Mouse (Mus musculus): ENCODE measurements around the gene Plscr3. TPM values are rescaled to one million over a fixed set of nuclear protein-coding genes. Genes with fewer than 3 reads are reported as not detected.
"Not testable (repeated sequence)": the region's sequence is repeated elsewhere in the genome, so short reads cannot be mapped to it uniquely, and the experiment has no call there.

The Plscr3 gene
- polyA plus RNA-seq, 1 experiment from 2014 or later: 105 TPM

DNA sequence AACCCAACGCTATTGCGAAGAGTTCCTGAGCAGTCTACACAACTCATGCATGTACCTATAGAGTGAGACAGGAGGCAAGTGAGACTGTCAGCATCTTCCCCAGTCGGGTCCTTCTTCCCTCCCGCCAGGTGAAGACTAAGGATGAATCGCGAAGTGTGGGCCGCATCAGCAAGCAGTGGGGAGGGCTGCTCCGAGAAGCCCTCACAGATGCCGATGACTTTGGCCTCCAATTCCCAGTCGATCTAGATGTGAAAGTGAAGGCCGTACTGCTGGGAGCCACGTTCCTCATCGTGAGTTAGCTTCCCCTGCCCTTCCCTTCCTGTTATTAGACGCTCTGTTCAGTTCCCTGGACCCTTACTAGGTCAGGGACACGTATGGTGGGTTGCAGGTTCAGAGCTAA, 3.7 kb downstream of the Plscr3 start:
- Histone ChIP-seq H3K9ac (no peak overlapping the region), H3K36me3 (peaks cover 52% of the 10 kb centered on the region), H3K9me3 (replicated peaks) (no peaks in the 10 kb centered on the region), H3K4me2 (no peak overlapping the region), H3K27ac (no peak overlapping the region), H3K27me3 (no peaks in the 10 kb centered on the region), H3K4me3 (replicated peaks) (no peak overlapping the region), H3K4me1 (peaks cover 41% of the 10 kb centered on the region)
- ATAC-seq (replicated peaks; ENCODE audit: low FRiP score): no peak
- 92% methylated on average over 15 of the region's 15 CpGs for WGBS

DNA sequence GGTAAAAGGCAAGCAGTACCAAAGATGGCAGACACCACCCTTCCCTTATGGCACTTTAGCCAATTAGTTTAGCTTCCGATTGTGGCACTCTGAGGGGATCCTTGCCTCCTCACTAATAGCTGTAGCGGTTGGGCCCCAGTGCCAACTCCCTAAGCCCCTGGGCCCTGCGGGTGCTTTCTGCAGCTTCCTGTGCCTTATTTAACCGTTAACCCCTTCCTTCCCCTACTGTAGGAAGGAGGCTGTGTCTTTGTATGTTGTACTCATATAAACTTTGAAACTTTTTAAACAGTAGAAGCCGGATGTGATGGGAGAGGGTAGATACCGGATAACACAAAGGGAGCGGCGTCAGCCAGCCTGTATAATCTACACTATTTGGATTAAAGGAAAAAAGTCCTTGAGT, 4.6 kb downstream of the Plscr3 start:
- no peaks in the 10 kb centered on the region for H3K9me3 ChIP-seq (replicated peaks)
- no peak overlapping the region for H3K4me3 ChIP-seq (replicated peaks)
- H3K27ac ChIP-seq: no peak overlapping the region
- no peak overlapping the region for H3K4me2 ChIP-seq
- peaks cover 52% of the 10 kb centered on the region for H3K36me3 ChIP-seq
- H3K27me3 ChIP-seq: no peaks in the 10 kb centered on the region
- H3K9ac ChIP-seq: no peak overlapping the region
- WGBS: 76% methylated on average over 8 of the region's 8 CpGs
- no peak for ATAC-seq (replicated peaks; ENCODE audit: low FRiP score)
- peaks cover 42% of the 10 kb centered on the region for H3K4me1 ChIP-seq

DNA sequence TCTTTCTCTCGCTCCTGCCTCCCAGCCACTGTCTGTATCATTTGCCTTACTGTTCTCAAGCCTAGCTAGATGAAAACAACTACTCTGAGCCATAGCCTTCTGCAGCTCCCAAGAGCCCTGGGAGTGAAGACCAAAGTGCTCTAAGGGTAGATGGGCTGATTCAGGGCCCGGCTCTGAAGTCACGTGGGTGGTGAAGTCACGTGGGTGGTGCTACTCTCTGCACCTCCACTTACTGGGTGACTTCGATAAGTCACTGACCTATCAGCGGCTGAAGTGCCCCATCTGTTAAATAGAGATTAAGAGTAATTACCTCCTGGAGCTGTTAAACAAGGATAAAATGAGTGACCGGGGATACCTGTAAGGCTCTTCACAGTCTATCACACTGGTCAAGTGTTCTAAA, 7.8 kb downstream of the Plscr3 start:
- Histone ChIP-seq H3K9ac (no peak overlapping the region), H3K4me2 (no peak overlapping the region), H3K27me3 (peaks cover 13% of the 10 kb centered on the region), H3K27ac (0 out of 2 replicates have a peak overlapping the region, but pooled peaks have one; percentile 18), H3K4me3 (replicated peaks) (no peak overlapping the region), H3K4me1 (peaks cover 27% of the 10 kb centered on the region), H3K9me3 (replicated peaks) (no peaks in the 10 kb centered on the region), H3K36me3 (peaks cover 38% of the 10 kb centered on the region)
- 62% methylated on average over 7 of the region's 7 CpGs for WGBS
- ATAC-seq (replicated peaks; ENCODE audit: low FRiP score): 0 out of 2 replicates have a peak, but pooled peaks have one; percentile 42

DNA sequence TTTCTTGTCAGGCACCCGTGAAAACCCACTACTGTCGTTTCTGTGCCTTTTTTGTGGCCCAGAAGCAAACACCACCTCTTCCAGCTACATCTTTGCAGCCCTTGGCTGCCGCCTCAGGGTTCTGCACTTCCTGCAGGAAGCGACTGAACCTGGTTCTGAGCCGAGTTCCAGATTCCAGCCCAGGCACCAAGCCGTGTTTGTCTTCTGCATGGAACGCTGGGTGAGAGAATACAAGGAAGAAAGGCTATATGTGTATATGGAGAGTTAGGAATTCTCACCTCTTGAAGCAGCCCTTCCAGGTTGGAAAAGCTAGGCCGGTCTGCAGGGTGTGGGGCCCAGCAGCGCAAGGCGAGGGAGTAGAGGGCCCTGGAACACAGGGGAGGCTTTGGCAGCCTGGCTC, 8.5 kb downstream of the Plscr3 start:
- WGBS: 82% methylated on average over 10 of the region's 10 CpGs
- Histone ChIP-seq H3K9ac (no peak overlapping the region), H3K27me3 (peaks cover 20% of the 10 kb centered on the region), H3K9me3 (replicated peaks) (no peaks in the 10 kb centered on the region), H3K4me1 (peaks cover 28% of the 10 kb centered on the region), H3K36me3 (peaks cover 31% of the 10 kb centered on the region), H3K4me3 (replicated peaks) (no peak overlapping the region), H3K27ac (no peak overlapping the region), H3K4me2 (no peak overlapping the region)
- no peak for ATAC-seq (replicated peaks; ENCODE audit: low FRiP score)

DNA sequence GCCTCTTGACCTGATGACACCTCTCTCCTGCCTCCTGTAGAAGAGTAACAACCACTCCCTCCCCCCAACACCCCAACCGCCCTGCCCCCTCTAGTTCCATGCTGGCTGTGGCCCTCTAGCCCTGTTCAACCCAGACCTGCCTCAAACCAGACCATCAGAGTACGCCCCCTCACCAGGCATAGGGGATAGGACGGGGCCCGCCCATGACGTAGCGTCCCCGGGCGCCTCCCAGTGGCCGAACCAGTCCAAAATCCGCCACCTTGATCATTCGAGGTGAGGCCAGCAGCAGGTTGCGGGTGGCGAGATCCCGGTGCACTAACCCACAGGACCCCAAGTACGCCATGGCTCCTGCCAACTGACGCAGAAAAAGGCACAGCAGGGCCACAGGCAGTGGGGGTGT, 9.2 kb downstream of the Plscr3 start:
- peak; percentile 77 for ATAC-seq (replicated peaks; ENCODE audit: low FRiP score)
- Histone ChIP-seq H3K36me3 (peaks cover 25% of the 10 kb centered on the region), H3K4me1 (peaks cover 28% of the 10 kb centered on the region), H3K9ac (no peak overlapping the region), H3K9me3 (replicated peaks) (no peaks in the 10 kb centered on the region), H3K27ac (0 out of 2 replicates have a peak overlapping the region, but pooled peaks have one; percentile 7), H3K27me3 (peaks cover 23% of the 10 kb centered on the region), H3K4me3 (replicated peaks) (no peak overlapping the region), H3K4me2 (peak overlapping the region; percentile 39)
- 27% methylated on average over 16 of the region's 16 CpGs for WGBS

DNA sequence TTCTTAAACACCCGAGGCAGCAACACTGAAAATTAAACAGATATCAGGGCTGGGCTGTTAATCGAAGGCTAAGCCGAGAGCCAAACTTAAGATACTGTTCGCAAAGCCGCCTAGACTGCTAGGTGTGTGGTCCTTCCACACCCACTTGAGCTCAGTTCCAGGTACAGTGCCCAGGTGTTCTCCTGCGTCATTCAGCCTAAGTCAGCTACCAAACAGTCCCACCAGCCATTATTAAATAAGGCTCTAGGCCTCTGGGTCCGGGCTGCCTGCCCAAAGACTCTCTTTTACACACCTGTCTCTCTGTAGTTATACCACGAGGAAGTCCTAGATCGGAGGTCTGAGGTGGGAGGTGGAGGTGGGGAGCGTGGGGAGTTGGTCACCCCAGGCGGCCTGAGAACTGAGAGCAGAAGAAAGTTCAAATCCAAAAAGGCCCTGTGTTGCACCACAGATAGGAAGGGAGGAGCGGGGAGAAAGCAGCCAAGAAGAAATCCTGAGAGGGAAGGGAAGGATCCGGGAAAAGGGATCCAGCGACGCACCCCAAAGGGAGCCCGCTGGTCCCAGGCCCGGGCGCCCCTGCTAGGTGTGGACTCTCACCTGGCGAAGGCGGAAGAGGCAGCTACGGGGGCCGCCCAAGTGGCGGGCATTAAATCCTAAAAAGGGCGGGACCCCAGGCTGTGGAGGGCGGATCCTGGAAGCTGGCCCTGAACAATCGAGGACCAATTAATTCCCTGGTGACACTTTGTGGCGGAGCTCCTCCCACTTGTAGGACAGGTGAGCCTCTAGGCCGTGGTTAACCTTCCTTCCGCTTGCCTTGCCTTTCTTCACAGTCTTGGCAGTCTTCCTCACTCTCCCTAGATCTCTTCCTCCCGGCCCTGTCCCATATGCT, 12.2 kb downstream of the Plscr3 start, which contains the start of gene Tnk1:
TSS of gene Tnk1 (minus strand) at position 618 of the 886 bp plus-strand sequence.
- Histone ChIP-seq H3K4me2 (peak within 1 kb of the TSS; percentile 51), H3K4me3 (replicated peaks) (peak within 1 kb of the TSS; percentile 38), H3K27ac (peak within 1 kb of the TSS; percentile 41), H3K36me3 (no peaks in the 10 kb centered on the region), H3K27me3 (peaks cover 23% of the 10 kb centered on the region), H3K9ac (peak within 1 kb of the TSS; percentile 39; the same call in 1 of the 2 replicates), H3K4me1 (peaks cover 23% of the 10 kb centered on the region), H3K9me3 (replicated peaks) (no peaks in the 10 kb centered on the region)
- 19% methylated on average over 30 of the region's 30 CpGs for WGBS
- peak; percentile 61 for ATAC-seq (replicated peaks; ENCODE audit: low FRiP score)

DNA sequence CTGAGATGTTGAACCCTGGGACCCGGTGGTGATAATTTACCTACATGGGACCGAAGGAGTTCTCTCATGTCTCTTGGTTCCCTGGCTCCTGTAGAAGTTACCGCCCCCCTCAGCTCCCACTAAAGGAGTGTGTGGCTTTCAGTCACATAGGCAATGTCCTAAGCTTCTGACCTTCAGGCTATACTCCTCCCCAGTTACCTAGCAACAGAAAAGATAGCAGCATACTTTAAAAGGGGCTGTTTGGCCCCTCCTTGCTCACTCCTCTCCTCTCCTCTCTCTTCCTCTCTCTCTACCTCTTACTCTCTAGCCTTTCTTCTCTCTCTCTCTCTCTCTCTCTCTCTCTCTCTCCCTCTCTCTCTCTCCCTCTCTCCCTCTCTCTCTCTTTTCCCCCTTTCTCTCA, 17.6 kb downstream of the Plscr3 start:
- not testable (repeated sequence) for H3K36me3 ChIP-seq; H3K27ac ChIP-seq; H3K4me1 ChIP-seq; ATAC-seq (replicated peaks; ENCODE audit: low FRiP score); H3K9ac ChIP-seq; H3K4me3 ChIP-seq (replicated peaks); H3K9me3 ChIP-seq (replicated peaks); H3K4me2 ChIP-seq
- H3K27me3 ChIP-seq: peaks cover 12% of the 10 kb centered on the region
- WGBS: 52% methylated on average over 3 of the region's 3 CpGs

DNA sequence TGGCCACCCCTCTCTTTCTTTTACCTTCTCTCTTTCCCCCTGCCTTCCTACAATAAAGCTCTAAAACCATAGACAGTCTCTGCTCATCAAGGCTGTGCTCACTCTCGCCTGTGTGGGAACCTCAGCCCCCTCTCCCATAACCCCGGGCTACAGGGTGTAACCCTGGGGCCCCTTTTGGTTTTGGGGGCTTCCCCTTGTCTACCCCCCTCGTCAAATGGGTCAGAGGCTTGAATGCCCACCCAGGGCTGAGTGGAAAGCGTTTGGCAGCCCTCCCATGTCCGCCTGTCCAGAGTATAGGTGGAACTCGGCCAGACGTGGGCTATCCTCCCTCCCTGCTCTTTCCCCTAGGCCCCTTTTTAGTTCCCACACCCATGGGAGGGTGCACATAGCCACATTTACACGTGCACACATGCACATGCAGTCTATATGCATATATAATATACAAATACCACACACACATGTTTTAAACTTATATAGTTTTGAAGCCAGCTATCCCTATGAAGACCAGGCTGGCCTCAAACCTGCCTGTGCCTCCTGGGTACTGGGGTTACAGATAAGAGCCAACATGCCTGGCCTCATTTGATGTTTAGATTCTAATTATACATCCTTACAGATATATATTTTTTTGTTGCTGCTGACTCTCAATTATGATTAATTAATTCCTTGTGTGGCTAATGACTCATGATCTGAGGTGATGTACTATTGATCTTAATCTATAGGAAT, 18.1 kb downstream of the Plscr3 start:
- H3K4me3 ChIP-seq (replicated peaks): no peak overlapping the region
- H3K4me2 ChIP-seq: no peak overlapping the region
- WGBS: 39% methylated on average over 8 of the region's 8 CpGs
- no peaks in the 10 kb centered on the region for H3K9me3 ChIP-seq (replicated peaks)
- no peak overlapping the region for H3K27ac ChIP-seq
- no peaks in the 10 kb centered on the region; the same call in 1 of the 2 replicates for H3K4me1 ChIP-seq
- no peak overlapping the region for H3K9ac ChIP-seq
- ATAC-seq (replicated peaks; ENCODE audit: low FRiP score): no peak
- H3K27me3 ChIP-seq: peaks cover 6% of the 10 kb centered on the region; the same call in 1 of the 2 replicates
- H3K36me3 ChIP-seq: no peaks in the 10 kb centered on the region

DNA sequence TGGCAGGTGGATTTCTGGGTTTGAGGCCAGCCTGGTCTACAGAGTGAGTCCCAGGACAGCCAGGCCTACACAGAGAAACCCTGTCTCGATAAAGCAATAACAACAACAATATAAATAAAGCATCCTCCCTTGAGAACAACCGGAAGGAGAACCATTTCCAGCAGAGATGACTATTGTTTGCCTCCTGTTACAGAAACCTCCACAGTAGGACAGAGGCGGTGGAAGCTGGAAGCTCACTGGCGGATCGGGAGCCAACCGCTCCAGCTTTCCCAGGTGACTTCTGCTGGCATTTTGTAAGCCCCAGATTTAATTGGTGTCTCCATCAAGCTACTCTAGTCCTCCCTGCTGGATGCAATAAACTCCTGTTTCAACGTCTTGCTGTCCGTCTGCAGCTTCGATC, 19.4 kb downstream of the Plscr3 start:
- Histone ChIP-seq H3K27ac (no peak overlapping the region), H3K4me3 (replicated peaks) (no peak overlapping the region), H3K27me3 (no peaks in the 10 kb centered on the region), H3K9ac (no peak overlapping the region), H3K9me3 (replicated peaks) (no peaks in the 10 kb centered on the region), H3K4me1 (no peaks in the 10 kb centered on the region; the same call in 1 of the 2 replicates), H3K36me3 (no peaks in the 10 kb centered on the region), H3K4me2 (no peak overlapping the region)
- ATAC-seq (replicated peaks; ENCODE audit: low FRiP score): no peak
- WGBS: 82% methylated on average over 9 of the region's 9 CpGs

DNA sequence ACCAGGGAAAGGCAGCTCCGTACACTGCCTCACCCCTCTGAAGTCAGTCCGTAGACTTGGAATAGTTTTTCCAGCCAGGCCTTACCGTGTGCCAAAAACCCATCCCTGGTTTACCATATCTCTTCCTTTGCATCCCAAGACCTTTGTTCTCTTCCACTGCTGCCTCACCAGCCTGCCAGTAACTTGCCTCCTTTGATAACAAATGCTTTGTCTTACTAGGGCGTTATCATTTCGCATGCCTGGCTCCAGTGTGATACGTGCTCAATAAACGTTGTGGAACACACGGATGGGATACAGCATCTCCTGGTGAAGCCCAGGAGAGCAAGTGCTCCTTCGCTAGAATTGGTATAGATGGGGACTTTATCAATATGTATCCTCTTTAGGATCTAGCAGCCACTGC, 21.2 kb downstream of the Plscr3 start:
- 74% methylated on average over 9 of the region's 9 CpGs for WGBS
- H3K4me2 ChIP-seq: no peak overlapping the region
- no peaks in the 10 kb centered on the region for H3K27me3 ChIP-seq
- H3K4me1 ChIP-seq: no peaks in the 10 kb centered on the region; the same call in 1 of the 2 replicates
- no peak overlapping the region for H3K4me3 ChIP-seq (replicated peaks)
- H3K9ac ChIP-seq: no peak overlapping the region
- H3K36me3 ChIP-seq: no peaks in the 10 kb centered on the region
- no peaks in the 10 kb centered on the region for H3K9me3 ChIP-seq (replicated peaks)
- H3K27ac ChIP-seq: no peak overlapping the region
- no peak for ATAC-seq (replicated peaks; ENCODE audit: low FRiP score)

DNA sequence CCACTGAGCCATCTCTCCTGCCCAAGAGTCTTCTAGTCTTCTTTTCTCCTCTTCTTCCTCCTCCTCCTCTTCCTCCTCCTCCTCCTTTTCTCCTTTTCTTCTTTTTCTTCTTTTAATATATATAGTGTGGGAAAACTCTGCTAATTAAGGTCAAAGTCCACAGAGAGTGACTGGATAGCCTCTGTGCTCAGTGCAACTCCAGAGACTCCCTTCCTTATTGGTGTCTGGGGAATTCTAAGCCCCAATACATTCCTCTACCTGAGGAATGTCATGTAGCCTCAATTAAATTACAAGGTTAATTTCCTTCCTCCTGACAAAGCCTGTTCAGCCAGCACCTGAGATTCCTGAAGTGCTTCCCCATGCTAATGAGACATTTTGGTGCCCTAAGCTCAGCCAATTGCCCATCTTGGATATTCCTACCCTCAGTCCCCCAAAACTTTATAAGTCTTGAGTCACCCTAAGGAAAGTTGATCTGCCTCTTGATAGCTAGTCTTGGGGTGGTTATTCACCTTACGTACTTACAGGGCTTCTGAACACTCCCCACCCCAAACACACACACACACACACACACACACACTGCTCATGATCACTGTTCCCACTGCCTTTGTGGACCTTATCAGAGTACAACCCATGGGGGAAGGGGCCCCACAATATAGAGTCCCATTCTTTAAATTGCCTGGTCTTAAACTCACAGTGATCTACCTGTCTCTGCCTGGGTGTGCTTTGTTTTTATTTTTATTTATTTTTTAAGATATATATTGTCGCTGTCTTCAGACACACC, 24.3 kb downstream of the Plscr3 start:
- H3K36me3 ChIP-seq: no peaks in the 10 kb centered on the region
- H3K27me3 ChIP-seq: no peaks in the 10 kb centered on the region
- 91% methylated on average over 2 of the region's 2 CpGs for WGBS
- no peak overlapping the region for H3K4me3 ChIP-seq (replicated peaks)
- no peak overlapping the region for H3K27ac ChIP-seq
- no peak overlapping the region for H3K9ac ChIP-seq
- no peak for ATAC-seq (replicated peaks; ENCODE audit: low FRiP score)
- H3K9me3 ChIP-seq (replicated peaks): no peaks in the 10 kb centered on the region
- no peaks in the 10 kb centered on the region for H3K4me1 ChIP-seq
- no peak overlapping the region for H3K4me2 ChIP-seq
